Mouse (Mus musculus) granulocyte monocyte progenitor cell, adult 5-6 weeks (primary cell): ENCODE measurements around the gene Pla2g4e. TPM values are rescaled to one million over a fixed set of nuclear protein-coding genes. Genes with fewer than 3 reads are reported as not detected.
A peak's percentile ranks its signal among the peaks of the same experiment; 100 is the strongest.

ENCODE experiments used
- ATAC-seq: replicated peaks from 2 replicates; pipeline ENCODE4 v1.8.0; 2016; ENCODE audit warnings: mild to moderate bottlenecking, moderate TSS enrichment, inconsistent platforms; ENCODE audit not compliant: poor library complexity, severe bottlenecking
- total RNA-seq, 2 experiments: library from RNA; stranded (forward) in 1 of 2; stranded (reverse) in 1 of 2; fragments of 200-712, 200-1000 nt in 1 of 2; fragments of >200 nt in 1 of 2; fragmentation: Nextera tagmentation in 1 of 2; gene quantifications; 2 replicates each; pipeline ENCODE4 v1.2.3; 2014 to 2017

Pla2g4e gene
- total RNA-seq, 2 experiments from 2014 or later = not detected

GRCm38 (mm10) chr2:120158846-120159245, 86.3 kb downstream of the Pla2g4e start:
- peak; percentile 36 for ATAC-seq

- ATAC-seq = peak; percentile 38
Measured at GRCm38 (mm10) chr2:120158016-120158415, 87.1 kb downstream of the Pla2g4e start.

GRCm38 (mm10) chr2:120157606-120158005, 87.5 kb downstream of the Pla2g4e start:
- ATAC-seq = no peak

- ATAC-seq = peak; percentile 84
Measured at GRCm38 (mm10) chr2:120154361-120154894, 90.7 kb downstream of the Pla2g4e start, which contains the start of gene Ehd4. Gene Ehd4 (minus strand): TSS chr2:120154606.

GRCm38 (mm10) chr2:120153586-120154360, 91.4 kb downstream of the Pla2g4e start:
- ATAC-seq = peak; percentile 53

GRCm38 (mm10) chr2:120150571-120150970, 94.6 kb downstream of the Pla2g4e start:
- ATAC-seq = no peak

GRCm38 (mm10) chr2:120149634-120150033, 95.5 kb downstream of the Pla2g4e start:
- ATAC-seq = no peak

- ATAC-seq = peak; percentile 21; the same call in 1 of the 2 replicates
Measured at GRCm38 (mm10) chr2:120147999-120148398, 97.1 kb downstream of the Pla2g4e start.

- ATAC-seq = no peak
Measured at GRCm38 (mm10) chr2:120147364-120147763, 97.8 kb downstream of the Pla2g4e start.

GRCm38 (mm10) chr2:120146543-120146942, 98.6 kb downstream of the Pla2g4e start:
- ATAC-seq = no peak

- no peak for ATAC-seq
Measured at GRCm38 (mm10) chr2:120144390-120144789, 100.7 kb downstream of the Pla2g4e start.

GRCm38 (mm10) chr2:120142336-120142735, 102.8 kb downstream of the Pla2g4e start:
- ATAC-seq = no peak

- ATAC-seq = no peak
Measured at GRCm38 (mm10) chr2:120141671-120142070, 103.5 kb downstream of the Pla2g4e start.

GRCm38 (mm10) chr2:120140326-120140725, 104.8 kb downstream of the Pla2g4e start:
- no peak for ATAC-seq

GRCm38 (mm10) chr2:120139091-120139490, 106.0 kb downstream of the Pla2g4e start:
- ATAC-seq = no peak

GRCm38 (mm10) chr2:120137281-120137680, 107.9 kb downstream of the Pla2g4e start:
- peak; percentile 38 for ATAC-seq

- peak; percentile 90 for ATAC-seq
Measured at GRCm38 (mm10) chr2:120134453-120135075, 110.6 kb downstream of the Pla2g4e start.

- ATAC-seq = no peak
Measured at GRCm38 (mm10) chr2:120131881-120132280, 113.3 kb downstream of the Pla2g4e start.

- ATAC-seq = no peak
Measured at GRCm38 (mm10) chr2:120129252-120129908, 115.8 kb downstream of the Pla2g4e start.

- peak; percentile 66 for ATAC-seq
Measured at GRCm38 (mm10) chr2:120128611-120129051, 116.5 kb downstream of the Pla2g4e start.

- no peak for ATAC-seq
Measured at GRCm38 (mm10) chr2:120128011-120128410, 117.1 kb downstream of the Pla2g4e start.
